In genomic region chr19:3955033-3955432, GRCm38 (mm10) we compare ENCODE assay signal across 19 mouse cellular contexts. TPM values are rescaled to one million over a fixed set of nuclear protein-coding genes. Genes with fewer than 3 reads are reported as not detected.
A peak's percentile ranks its signal among the peaks of the same experiment; 100 is the strongest.
DNase-seq lines count a peak whose midpoint lies in the region; ATAC-seq and TF ChIP-seq lines count a peak whose summit lies in the region.
"Had no signal": no experiment of that assay in that cellular context is flagged by ENCODE, and none has a peak within 500 bp of the region (broad histone marks: within the 10 kb centered on the region; RNA-seq: fewer than 3 reads in every experiment).

No protein-coding gene starts in this region.

- no peak overlapping the region for H3K27ac ChIP-seq in kidney, adult 2 months (ENCODE audit: insufficient read depth, low read depth, low read length)
- no peak overlapping the region for H3K27ac ChIP-seq in midbrain, embryonic 11.5 days (ENCODE audit: low read depth, low read length)
- no peak overlapping the region for H3K27ac ChIP-seq in midbrain, embryonic 15.5 days
- no peak overlapping the region for H3K27ac ChIP-seq in thymus, adult 2 months (ENCODE audit: control insufficient read depth, insufficient read depth, low read length)
- H3K27ac ChIP-seq: embryonic facial prominence, embryonic 10.5 days; forebrain, embryonic 10.5 days; forebrain, embryonic 15.5 days; hindbrain, embryonic 12.5 days had no signal

- TF ChIP-seq CTCF in kidney, adult 2 months (conservative IDR thresholded peaks at IDR 0.05; ENCODE audit: insufficient read depth, insufficient read length, low read depth, low read length) = no peak
- TF ChIP-seq CTCF in thymus, adult 2 months (IDR thresholded peaks at IDR 0.05; ENCODE audit: borderline replicate concordance, control insufficient read depth, extremely low read depth, insufficient read depth, low read length, poor library complexity) = no peak

- peaks cover 12% of the 10 kb centered on the region for H3K4me1 ChIP-seq in kidney, adult 2 months (ENCODE audit: control insufficient read depth, insufficient read depth, low read length)
- H3K4me1 ChIP-seq in midbrain, embryonic 11.5 days (ENCODE audit: control insufficient read depth, insufficient read depth, low read length) = no peaks in the 10 kb centered on the region
- no peaks in the 10 kb centered on the region for H3K4me1 ChIP-seq in midbrain, embryonic 15.5 days
- H3K4me1 ChIP-seq in thymus, adult 2 months (replicated peaks; ENCODE audit: control insufficient read depth, insufficient read depth, low read length) = no peaks in the 10 kb centered on the region
- H3K4me1 ChIP-seq: forebrain, embryonic 10.5 days; forebrain, embryonic 15.5 days; hindbrain, embryonic 12.5 days had no signal

- DNase-seq in kidney, adult 2 months = peak; percentile 45
- no peak for DNase-seq in kidney, adult 9 months
- DNase-seq in midbrain, embryonic 11.5 days (ENCODE audit: low spot score, missing footprints) = peak; percentile 39
- no peak for DNase-seq in thymus, adult 2 months
- DNase-seq: gastrocnemius, postnatal 36 days; heart, adult 18-20 months; heart, postnatal 10 days; heart, postnatal 4 days had no signal

- H3K4me3 ChIP-seq in kidney, adult 2 months (ENCODE audit: insufficient read depth, low read depth, low read length) = no peak overlapping the region
- no peak overlapping the region for H3K4me3 ChIP-seq in midbrain, embryonic 11.5 days (ENCODE audit: low read depth, low read length)
- no peak overlapping the region for H3K4me3 ChIP-seq in midbrain, embryonic 15.5 days
- H3K4me3 ChIP-seq in thymus, adult 2 months (ENCODE audit: control insufficient read depth, insufficient read depth, low read length) = no peak overlapping the region
- H3K4me3 ChIP-seq: embryonic facial prominence, embryonic 10.5 days; forebrain, embryonic 10.5 days; forebrain, embryonic 15.5 days; heart, embryonic 10.5 days; hindbrain, embryonic 12.5 days had no signal

- no peak overlapping the region for H3K4me2 ChIP-seq in midbrain, embryonic 11.5 days
- no peak overlapping the region for H3K4me2 ChIP-seq in midbrain, embryonic 15.5 days
- H3K4me2 ChIP-seq: forebrain, embryonic 15.5 days; hindbrain, embryonic 12.5 days had no signal

- TF ChIP-seq POLR2A in kidney, adult 2 months (IDR thresholded peaks at IDR 0.05; ENCODE audit: low read depth, low read length) = no peak
- TF ChIP-seq POLR2A in thymus, adult 2 months (IDR thresholded peaks at IDR 0.05; ENCODE audit: control insufficient read depth, extremely low read depth, insufficient read depth, low read length, poor library complexity) = no peak

- H3K27me3 ChIP-seq in kidney, adult 2 months (replicated peaks; ENCODE audit: control insufficient read depth, insufficient read depth, low read length) = no peaks in the 10 kb centered on the region
- no peaks in the 10 kb centered on the region for H3K27me3 ChIP-seq in midbrain, embryonic 11.5 days (ENCODE audit: control insufficient read depth, insufficient read depth, low read length)
- no peaks in the 10 kb centered on the region for H3K27me3 ChIP-seq in midbrain, embryonic 15.5 days (replicated peaks)
- no peaks in the 10 kb centered on the region for H3K27me3 ChIP-seq in thymus, adult 2 months (ENCODE audit: control insufficient read depth, insufficient read depth, low read length)
- H3K27me3 ChIP-seq: forebrain, embryonic 15.5 days had no signal

- no peak overlapping the region for H3K9ac ChIP-seq in midbrain, embryonic 11.5 days (ENCODE audit: low read length)
- H3K9ac ChIP-seq in midbrain, embryonic 15.5 days = no peak overlapping the region
- H3K9ac ChIP-seq: forebrain, embryonic 15.5 days; hindbrain, embryonic 12.5 days had no signal

- no peak for ATAC-seq in midbrain, embryonic 11.5 days (ENCODE audit: low FRiP score)
- ATAC-seq in midbrain, embryonic 15.5 days (replicated peaks) = no peak
- peak; percentile 35; the same call in 1 of the 2 replicates for ATAC-seq in megakaryocyte, adult 5-6 weeks (ENCODE audit: poor library complexity, severe bottlenecking)
- ATAC-seq: forebrain, embryonic 15.5 days; hindbrain, embryonic 16.5 days had no signal

- no peaks in the 10 kb centered on the region for H3K9me3 ChIP-seq in midbrain, embryonic 11.5 days (ENCODE audit: control insufficient read depth, low read length)
- no peaks in the 10 kb centered on the region for H3K9me3 ChIP-seq in midbrain, embryonic 15.5 days
- H3K9me3 ChIP-seq: embryonic facial prominence, embryonic 10.5 days; forebrain, embryonic 10.5 days; forebrain, embryonic 15.5 days; heart, embryonic 10.5 days; hindbrain, embryonic 12.5 days had no signal

- H3K36me3 ChIP-seq in kidney, adult 2 months (ENCODE audit: control insufficient read depth, insufficient read depth, low read length) = no peaks in the 10 kb centered on the region
- H3K36me3 ChIP-seq in midbrain, embryonic 11.5 days (ENCODE audit: control insufficient read depth, insufficient read depth, low read length) = no peaks in the 10 kb centered on the region
- no peaks in the 10 kb centered on the region for H3K36me3 ChIP-seq in midbrain, embryonic 15.5 days (replicated peaks)
- no peaks in the 10 kb centered on the region for H3K36me3 ChIP-seq in thymus, adult 2 months (ENCODE audit: control insufficient read depth, insufficient read depth, low read length)
- H3K36me3 ChIP-seq: embryonic facial prominence, embryonic 10.5 days; forebrain, embryonic 10.5 days; forebrain, embryonic 15.5 days; heart, embryonic 10.5 days; hindbrain, embryonic 12.5 days had no signal

- WGBS in kidney, adult 2 months = 58% methylated on average over 3 of the region's 3 CpGs
- WGBS in midbrain, embryonic 11.5 days = 82% methylated on average over 3 of the region's 3 CpGs
- 81% methylated on average over 3 of the region's 3 CpGs for WGBS in midbrain, embryonic 15.5 days
- 84% methylated on average over 3 of the region's 3 CpGs for WGBS in thymus, adult 2 months

RNA-seq across cellular contexts. Expression of gene Aldh3b3, which starts 3.4 kb away (rescaled TPM):
- polyA plus RNA-seq in kidney, adult 2 months (2012; rRNA removed) = 4.7 and 9.2 TPM in 2 replicates
- polyA plus RNA-seq in midbrain, embryonic 11.5 days (2014; fragmentation: Nextera tagmentation; extraction: Ambion mirVana) = not detected in 2 replicates
- polyA plus RNA-seq in midbrain, embryonic 15.5 days (2015; fragmentation: Nextera tagmentation; extraction: Ambion mirVana) = not detected in 2 replicates
- 1.4 and 2.7 TPM in 2 replicates for total RNA-seq in megakaryocyte, adult 5-6 weeks (2015)
- 2.4 TPM in 2 replicates for total RNA-seq in megakaryocyte, adult 5-6 weeks (2017)
- 0.33 and 0.97 TPM in 2 replicates for polyA plus RNA-seq in thymus, adult 2 months (2012; rRNA removed)
- total RNA-seq: ES-E14; gastrocnemius, adult 8-10 months; gastrocnemius, postnatal 36 days had no signal
- polyA plus RNA-seq: embryonic facial prominence, embryonic 10.5 days; forebrain, embryonic 10.5 days; forebrain, embryonic 15.5 days; heart, embryonic 10.5 days; heart, embryonic 14.5 days; hindbrain, embryonic 12.5 days; hindbrain, embryonic 16.5 days had no signal

RNA-seq across cellular contexts. Expression of gene Aldh3b2, which starts 17.1 kb away (rescaled TPM):
- 2.6 and 3.9 TPM in 2 replicates for polyA plus RNA-seq in kidney, adult 2 months (2012; rRNA removed)
- polyA plus RNA-seq in midbrain, embryonic 11.5 days (2014; fragmentation: Nextera tagmentation; extraction: Ambion mirVana) = 0.44 and 0.50 TPM in 2 replicates
- polyA plus RNA-seq in midbrain, embryonic 15.5 days (2015; fragmentation: Nextera tagmentation; extraction: Ambion mirVana) = 0.43 and 0.67 TPM in 2 replicates
- total RNA-seq in megakaryocyte, adult 5-6 weeks (2015) = 0.18 and 2.2 TPM in 2 replicates
- total RNA-seq in megakaryocyte, adult 5-6 weeks (2017) = 0.28 and 0.55 TPM in 2 replicates
- 7.0 and 7.2 TPM in 2 replicates for polyA plus RNA-seq in thymus, adult 2 months (2012; rRNA removed)

RNA-seq across cellular contexts. Expression of gene Unc93b1, which starts 20.0 kb away (rescaled TPM):
- polyA plus RNA-seq in kidney, adult 2 months (2012; rRNA removed) = 52.3 and 55.7 TPM in 2 replicates
- polyA plus RNA-seq in midbrain, embryonic 11.5 days (2014; fragmentation: Nextera tagmentation; extraction: Ambion mirVana) = 5.9 and 7.1 TPM in 2 replicates
- polyA plus RNA-seq in midbrain, embryonic 15.5 days (2015; fragmentation: Nextera tagmentation; extraction: Ambion mirVana) = 11.7 and 11.8 TPM in 2 replicates
- 242 and 258 TPM in 2 replicates for total RNA-seq in megakaryocyte, adult 5-6 weeks (2015)
- total RNA-seq in megakaryocyte, adult 5-6 weeks (2017) = 447 and 483 TPM in 2 replicates
- 147 and 174 TPM in 2 replicates for polyA plus RNA-seq in thymus, adult 2 months (2012; rRNA removed)

RNA-seq across cellular contexts. Expression of gene Aldh3b1, which starts 25.4 kb away (rescaled TPM):
- 17.4 and 19.4 TPM in 2 replicates for polyA plus RNA-seq in kidney, adult 2 months (2012; rRNA removed)
- 0.67 and 0.99 TPM in 2 replicates for polyA plus RNA-seq in midbrain, embryonic 11.5 days (2014; fragmentation: Nextera tagmentation; extraction: Ambion mirVana)
- polyA plus RNA-seq in midbrain, embryonic 15.5 days (2015; fragmentation: Nextera tagmentation; extraction: Ambion mirVana) = 1.9 TPM in 2 replicates
- total RNA-seq in megakaryocyte, adult 5-6 weeks (2015) = 47.3 and 48.1 TPM in 2 replicates
- total RNA-seq in megakaryocyte, adult 5-6 weeks (2017) = 104 TPM in 2 replicates
- 10.2 and 11.7 TPM in 2 replicates for polyA plus RNA-seq in thymus, adult 2 months (2012; rRNA removed)

RNA-seq across cellular contexts. Expression of gene Acy3, which starts 31.3 kb away (rescaled TPM):
- polyA plus RNA-seq in kidney, adult 2 months (2012; rRNA removed) = 1,670 and 2,218 TPM in 2 replicates
- 1.0 and 1.6 TPM in 2 replicates for polyA plus RNA-seq in midbrain, embryonic 11.5 days (2014; fragmentation: Nextera tagmentation; extraction: Ambion mirVana)
- polyA plus RNA-seq in midbrain, embryonic 15.5 days (2015; fragmentation: Nextera tagmentation; extraction: Ambion mirVana) = 1.7 and 2.2 TPM in 2 replicates
- 0.51 and 0.62 TPM in 2 replicates for total RNA-seq in megakaryocyte, adult 5-6 weeks (2015)
- total RNA-seq in megakaryocyte, adult 5-6 weeks (2017) = not detected in 2 replicates
- polyA plus RNA-seq in thymus, adult 2 months (2012; rRNA removed) = 12.0 and 14.9 TPM in 2 replicates

Comparison
In these comparisons a context has a peak if more than half of its experiments do, and no peak if none do; other contexts are left out.
1. DNase-seq: peak in kidney, adult 2 months (single experiment) and midbrain, embryonic 11.5 days (single experiment); none in kidney, adult 9 months (single experiment) and thymus, adult 2 months (single experiment).